Mouse (Mus musculus): ENCODE results near the gene Spag6.

Spag6 gene

DNA sequence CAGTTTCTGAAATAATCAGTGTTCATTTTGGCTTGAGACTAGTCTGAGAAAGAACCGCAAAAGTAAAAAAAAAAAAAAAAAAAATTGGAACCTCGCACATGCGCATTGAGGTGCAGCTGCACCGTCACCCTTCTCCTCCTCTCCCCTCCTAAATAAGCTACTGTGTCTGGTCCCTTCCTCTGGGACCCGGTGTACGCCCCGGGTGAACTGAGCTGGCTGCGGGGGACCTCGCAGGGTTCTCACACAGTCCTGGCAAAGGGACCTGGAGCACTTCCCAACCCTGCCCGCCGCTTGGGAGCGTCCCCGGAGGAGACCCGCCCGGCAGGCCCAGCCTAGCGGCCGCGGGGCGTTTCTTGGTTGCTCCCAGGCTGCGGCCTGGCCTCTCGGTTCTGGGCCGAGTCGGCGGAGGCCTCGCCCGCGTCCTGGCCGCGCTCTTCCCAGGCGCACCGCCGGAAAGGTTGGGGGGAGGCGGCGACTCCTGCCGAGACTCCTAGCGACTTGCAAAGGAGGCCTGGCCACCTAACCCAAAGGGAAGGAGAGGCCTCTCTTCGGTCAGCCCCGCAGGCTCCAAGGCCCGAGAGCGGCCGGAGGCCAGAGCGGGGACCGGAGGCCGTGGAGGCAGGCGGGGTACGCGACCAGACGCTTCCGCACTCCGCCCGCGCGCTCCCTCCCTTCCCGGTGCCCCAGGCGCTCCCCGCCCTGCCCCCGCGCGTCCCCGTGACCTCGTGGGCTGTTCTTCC, at the start of gene Spag6:
Spag6 (plus strand) TSS at position 162 of the 740 bp plus-strand sequence.
- peak; percentile 61 to 71 for DNase-seq (ENCODE audit: low spot score in 2 of 2)

DNA sequence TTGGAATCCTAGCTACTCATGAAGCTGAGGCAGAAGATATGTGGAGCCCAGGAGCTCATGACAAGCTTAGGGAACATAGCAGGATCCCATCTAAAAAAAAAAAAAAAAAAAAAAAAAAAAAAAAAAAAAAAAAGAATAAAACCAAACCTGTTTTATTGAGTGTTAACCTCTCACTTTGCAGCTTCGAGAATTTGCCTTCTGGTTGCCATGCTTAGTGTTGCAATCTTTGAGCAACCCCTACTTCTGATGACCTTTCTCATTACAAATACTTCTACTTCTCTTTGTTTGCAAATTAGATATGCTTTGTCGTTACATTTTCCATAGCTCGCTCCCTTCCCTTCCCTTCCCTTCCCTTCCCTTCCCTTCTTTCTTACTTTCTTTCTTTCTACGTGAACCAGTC, 45.3 kb upstream of the Spag6 start:
- no peak for DNase-seq (ENCODE audit: low spot score in 2 of 2)

DNA sequence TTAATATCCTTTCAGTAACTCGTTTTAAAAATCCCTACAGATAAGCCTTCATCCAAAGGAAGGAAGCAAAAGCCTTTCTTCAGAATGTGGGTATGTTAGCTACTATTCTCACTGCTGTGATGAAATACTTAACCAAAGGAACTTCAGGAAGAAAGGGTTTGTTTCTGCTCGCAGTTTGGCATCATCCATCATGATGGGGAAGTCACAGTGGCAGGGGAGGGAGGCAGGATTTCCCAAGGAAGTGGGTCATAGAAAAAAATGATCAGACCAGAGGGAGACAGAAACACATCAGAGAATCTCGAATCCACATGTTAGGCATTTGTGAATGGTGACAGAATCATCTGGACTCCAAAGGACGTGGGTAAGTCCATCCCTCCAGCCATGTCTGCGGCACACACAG, 39.0 kb upstream of the Spag6 start:
- no peak for DNase-seq (ENCODE audit: low spot score in 2 of 2)

DNA sequence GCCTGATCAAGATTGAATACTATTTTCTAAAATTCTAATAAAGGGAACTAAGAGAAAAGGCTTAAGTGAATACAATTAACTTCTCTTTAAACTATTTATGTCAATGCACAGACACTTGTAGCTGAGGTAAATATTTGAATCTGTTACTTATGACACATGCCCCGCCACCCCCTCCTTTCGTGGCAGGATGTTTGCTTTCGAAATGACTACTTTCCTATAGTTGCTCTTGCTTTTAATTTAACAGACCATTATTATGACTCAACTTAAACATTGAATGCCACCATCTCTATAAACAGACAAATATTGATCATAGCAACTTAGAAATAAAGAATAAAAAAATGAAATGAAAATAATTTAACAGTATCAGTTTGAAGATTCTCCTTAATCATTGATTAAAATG, 29.8 kb upstream of the Spag6 start:
- no peak for DNase-seq (ENCODE audit: low spot score in 2 of 2)

DNA sequence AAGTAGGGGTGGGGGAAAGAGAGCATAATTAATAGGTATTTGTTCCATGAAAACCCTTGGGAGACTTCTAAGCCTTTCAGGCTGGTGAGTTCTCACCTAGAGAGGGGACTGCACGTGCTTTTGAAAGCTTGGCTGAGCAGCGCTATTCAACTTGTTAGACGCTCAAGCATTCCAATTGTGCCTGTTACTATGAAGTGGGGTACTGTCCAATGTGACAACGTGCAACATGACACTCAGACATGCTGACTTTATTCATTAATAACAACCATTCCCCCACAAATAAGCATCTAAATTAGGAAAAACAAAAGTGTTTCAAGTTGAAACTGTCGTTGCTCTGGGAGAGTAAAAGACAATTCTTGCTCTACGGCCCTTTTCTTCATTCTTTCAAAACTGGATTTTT, 22.8 kb upstream of the Spag6 start:
- DNase-seq (ENCODE audit: low spot score in 2 of 2): no peak

DNA sequence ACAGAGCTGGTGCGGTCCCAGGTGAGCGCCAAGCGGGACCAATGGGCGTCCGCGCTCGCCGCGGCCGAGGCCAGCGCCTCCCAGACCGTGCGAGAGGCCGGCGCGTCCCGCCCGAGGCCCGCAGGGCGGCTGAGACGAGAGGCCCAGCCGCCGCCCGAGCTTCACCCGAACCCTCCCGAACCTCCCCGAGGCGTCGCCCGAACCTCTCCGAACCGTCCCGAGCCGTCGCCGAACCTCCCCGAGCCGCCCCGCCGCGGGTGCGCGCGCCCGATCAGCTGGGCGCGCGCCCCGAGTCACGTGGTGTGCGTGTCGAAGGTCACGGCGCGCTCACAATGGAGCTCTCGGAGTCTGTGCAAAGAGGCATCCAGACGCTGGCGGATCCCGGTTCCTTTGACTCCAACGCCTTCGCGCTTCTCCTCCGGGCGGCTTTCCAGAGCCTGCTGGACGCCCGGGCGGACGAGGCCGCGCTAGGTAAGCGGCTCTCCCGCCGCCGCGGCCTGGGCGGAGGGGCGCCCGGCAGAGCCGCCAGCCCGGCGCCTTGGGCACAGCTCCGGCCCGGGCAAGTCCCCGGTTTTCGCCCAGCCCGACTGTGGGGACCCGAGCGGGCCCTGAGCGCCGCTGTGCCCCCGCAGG, 21.6 kb upstream of the Spag6 start, which contains the start of gene Commd3:
Commd3 (plus strand) TSS at position 252 of the 633 bp plus-strand sequence.
- DNase-seq (ENCODE audit: low spot score in 2 of 2): peak; percentile 94 to 95

DNA sequence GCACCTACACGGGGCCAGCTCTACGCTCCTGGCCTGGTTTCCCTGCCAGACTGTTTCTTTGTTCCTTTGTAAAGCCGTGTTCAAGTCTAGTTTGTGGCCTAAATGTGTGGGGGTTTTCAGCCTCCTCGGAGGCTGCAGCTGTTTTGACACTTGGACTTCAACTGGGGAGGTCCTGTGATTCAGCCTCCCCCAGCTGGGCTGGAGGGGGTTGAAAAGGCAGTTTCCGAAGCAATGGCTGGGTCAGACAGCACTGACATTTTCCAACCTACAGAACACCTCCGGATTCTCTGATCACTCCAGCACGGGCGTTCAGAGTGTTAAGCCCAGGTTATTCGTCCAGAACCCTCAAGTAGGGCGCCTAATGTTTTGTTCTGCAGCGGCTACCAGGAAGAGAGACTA, 21.1 kb upstream of the Spag6 start:
- no peak for DNase-seq (ENCODE audit: low spot score in 2 of 2)

DNA sequence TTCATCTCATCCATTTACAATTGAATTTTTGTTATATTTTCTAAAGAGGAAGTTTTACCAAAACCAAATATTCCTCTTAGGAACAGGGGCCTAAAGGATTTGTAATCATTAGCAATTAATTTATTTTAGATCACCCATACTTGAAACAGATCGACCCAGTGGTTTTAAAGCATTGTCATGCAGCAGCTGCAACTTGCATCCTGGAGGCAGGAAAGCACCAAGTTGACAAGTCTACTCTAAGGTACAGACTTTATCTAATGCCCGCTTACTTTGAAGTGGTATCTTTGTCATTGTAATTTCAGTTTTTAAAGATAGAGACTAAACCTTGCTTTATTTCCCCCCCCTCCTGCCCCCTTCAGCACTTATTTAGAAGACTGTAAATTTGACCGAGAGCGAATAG, 20.1 kb upstream of the Spag6 start:
- DNase-seq (ENCODE audit: low spot score in 2 of 2): no peak

DNA sequence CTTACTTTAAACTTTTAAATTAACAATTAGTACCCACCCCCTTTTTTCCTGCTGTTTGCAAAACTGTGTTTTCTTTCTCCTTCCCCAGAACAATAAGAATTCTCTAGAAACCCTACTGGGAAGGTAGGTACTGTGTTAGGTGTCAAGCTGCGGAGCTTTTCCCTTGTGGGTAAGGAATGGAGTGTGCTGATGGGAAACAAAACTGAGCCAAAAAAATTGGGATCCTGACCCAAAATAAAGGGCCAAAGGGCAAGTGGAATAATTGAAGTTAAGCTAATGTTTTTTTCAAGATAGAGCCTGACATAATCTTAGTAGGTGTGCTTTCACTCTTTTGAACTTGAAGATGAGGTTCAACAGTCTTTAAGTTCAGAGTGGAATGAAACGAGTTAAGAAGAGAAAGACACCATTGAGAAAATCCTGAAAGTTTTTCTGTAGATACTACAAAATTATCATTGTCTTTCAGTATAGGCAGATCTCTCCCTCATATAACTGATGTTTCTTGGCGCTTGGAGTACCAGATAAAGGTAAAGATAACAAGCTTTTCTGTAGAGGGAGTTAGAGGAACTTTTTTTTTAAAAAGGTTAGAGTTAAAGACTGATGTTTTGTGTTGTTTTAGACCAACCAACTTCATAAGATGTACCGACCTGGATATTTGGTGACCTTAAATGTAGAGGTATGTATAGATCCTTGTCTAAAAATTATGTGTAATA, 19.5 kb upstream of the Spag6 start:
- DNase-seq (ENCODE audit: low spot score in 2 of 2): no peak

DNA sequence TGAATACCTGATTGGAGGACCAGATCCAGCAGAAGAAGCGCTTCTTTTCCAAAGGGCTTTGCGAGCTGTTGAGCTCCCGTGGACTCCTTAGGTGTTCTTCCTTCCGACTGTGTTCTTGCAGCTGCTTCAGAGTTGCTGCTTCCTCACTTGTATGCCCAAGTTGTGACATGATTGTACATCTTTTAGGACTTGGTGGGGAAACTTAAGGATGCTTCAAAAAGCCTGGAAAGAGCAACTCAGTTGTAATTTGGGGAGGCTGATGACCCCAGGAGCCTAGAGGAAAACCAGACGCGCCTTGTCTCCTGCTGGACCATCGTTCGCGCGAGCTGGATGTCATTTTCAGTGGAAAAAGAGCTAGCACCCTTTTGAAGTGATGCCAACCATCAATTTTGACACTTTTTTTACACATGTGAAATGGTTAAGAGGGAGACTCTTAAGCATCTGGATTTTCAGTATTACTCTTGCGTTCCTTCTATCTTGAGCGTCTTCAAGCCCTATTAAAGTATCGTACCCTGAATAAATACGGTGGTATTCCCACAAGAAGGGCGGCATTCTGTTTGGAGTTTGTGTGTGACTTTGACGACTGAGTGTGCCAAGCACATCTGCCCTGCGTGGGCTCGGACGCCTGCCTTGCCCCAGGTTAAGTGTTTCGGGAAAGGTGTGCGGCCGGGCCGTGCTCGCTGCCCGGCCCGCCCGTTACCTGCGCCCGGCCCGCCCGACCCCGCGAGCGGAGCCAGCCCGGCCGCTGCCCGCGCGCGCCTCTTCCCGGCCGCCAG, 18.0 kb upstream of the Spag6 start:
- DNase-seq (ENCODE audit: low spot score in 2 of 2): no peak

DNA sequence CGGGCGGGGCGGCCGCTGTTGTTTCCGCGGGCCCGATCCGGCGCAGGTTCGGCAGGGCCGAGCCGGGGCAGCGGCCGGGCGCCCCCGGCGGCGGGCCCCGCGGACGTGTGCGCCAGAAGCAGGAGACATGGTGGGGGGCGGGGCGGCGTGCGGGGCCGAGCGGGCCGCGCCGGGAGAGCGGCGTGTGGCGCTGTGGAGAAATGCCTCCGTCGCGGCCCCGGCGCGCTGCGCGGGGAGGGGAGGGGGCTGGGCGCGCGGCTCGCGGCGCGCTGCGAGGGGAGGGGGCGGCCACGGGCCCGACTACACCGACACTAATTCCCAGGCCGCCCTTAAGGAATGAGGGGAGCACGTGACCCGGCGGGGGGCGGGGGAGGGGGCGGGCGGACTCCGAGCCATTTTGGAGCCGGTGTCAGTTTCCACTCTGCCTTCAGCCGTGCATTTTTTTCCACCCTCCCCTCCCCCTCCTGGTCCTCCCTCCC, 17.3 kb upstream of the Spag6 start:
- peak; percentile 61 to 70 for DNase-seq (ENCODE audit: low spot score in 2 of 2)

DNA sequence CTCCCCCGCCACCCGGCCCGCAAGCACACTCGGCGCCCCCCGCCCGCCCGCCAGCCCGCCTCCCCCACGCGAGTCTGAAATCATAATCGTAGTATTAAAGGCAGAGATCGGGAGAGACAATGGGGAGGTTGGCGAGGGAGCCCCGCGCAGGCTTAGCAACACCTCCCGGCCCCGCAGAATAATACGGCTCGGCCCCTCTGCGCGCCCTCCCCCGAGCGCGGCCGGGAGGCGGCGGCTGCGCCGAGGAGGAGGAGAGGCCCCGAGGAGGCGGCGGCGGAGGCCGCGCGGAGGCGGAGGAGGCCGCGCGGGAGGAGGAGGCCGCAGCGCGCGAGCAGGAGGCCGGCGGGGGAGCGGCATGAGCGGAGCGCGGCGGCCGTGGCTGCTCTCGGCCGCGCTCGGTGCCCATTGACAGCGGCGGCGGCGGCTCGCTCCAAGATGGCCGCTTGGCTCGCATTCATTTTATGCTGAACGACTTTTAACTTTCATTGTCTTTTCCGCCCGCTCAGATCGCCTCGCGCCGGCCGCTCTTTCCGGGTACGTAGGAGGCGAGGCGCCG, 16.8 kb upstream of the Spag6 start, which contains the start of gene Bmi1:
Bmi1 (plus strand) TSS at position 83 of the 556 bp plus-strand sequence.
- peak; percentile 52 to 65 for DNase-seq (ENCODE audit: low spot score in 2 of 2)

DNA sequence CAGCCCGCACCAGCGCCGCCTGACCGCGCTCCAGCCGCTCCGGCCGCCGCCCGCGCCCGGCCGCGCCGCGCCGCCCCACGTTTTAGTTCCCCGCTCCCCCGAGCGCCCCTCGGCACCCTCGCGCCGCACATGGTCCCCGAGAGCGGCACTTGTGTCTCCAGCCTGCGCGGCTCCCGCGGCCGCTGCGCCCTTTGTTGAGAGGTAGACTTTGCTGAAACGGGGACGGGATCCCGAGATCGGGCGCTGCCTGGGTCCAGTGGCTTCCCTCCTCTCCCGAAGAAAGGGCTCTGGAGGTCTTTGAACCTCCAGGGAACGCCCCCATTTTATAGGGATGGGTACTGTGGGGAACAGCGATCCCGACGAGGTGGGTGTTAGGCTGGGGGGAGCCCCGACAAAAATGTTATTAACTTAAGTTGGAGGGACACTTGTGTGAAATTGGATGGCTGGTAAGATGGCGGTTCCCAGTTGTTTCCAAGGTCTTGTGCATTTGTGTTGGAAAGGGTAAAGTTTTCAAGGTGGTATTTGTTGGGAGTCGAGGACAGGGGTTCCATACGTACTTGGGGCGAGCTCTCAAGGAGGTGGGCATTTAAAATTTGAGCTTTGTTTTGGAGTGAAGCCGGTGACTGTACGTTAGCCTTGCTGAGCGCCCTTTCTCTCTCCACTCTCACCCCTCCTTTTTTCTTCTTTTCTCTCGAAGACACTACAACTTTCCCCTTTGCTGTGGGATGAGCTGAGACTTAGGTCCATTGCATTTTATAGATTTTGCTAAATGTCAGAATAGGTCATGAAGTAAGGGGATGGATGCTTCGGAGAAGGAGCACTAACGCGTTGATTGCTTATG, 16.0 kb upstream of the Spag6 start:
- DNase-seq (ENCODE audit: low spot score in 2 of 2): peak; percentile 41 to 48

DNA sequence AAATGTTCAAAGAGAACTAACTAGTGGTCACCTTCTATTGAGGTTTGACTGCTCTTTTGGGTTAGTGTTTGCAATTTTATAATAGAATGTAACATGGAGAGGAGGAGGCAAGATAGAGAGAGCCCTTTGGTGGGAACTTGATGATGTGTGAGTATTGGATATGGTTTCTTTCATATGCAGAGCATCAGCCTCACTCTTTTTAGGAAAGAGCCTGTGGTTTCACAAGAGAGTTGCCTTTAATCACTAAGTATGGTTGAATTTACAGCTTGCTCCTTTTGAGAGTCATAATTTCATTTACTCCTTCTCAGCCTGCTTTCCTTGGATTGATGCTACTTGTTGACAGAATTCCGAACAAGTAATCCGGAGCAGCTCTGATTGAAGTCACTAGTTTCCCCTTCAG, 14.1 kb upstream of the Spag6 start:
- DNase-seq (ENCODE audit: low spot score in 2 of 2): no peak

DNA sequence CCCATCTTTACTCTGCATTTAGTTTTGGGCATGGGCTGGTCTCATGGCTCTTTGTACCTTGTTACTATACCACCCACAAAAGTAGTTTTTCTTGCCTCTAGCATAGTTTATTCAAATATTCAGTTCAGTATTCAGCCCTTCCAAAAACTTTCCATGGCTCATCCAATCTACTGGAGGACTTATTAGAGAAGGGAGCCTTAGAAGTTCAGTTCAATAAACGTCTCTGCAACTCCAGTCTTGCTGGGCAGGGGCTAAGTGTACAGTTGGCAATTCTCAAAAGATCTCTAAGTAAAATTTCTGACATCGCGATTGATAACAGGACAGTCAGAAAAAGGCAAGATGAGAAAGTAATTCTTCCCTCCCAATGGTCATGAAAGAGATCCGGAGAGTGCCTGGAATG, 13.3 kb upstream of the Spag6 start:
- DNase-seq (ENCODE audit: low spot score in 2 of 2): no peak

DNA sequence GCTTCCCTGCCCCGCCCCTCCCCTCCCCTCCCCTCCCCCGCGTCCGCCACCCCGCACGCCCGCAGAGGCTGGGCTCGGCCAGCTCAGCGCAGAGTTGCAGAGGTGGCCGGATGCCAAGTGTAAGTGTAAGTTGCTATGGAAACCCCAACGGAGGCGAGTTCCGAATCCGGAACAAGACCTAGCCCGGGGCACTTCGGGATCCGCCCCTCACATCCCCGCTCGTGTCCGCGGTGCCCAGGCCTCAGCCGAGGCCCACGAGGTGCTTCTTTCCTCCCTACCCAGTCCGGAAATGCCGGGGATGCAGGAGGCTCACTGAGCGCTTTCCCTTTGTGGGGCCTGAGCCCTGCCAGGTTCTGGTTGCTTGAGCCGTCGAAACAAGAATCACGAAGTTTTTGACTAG, 12.9 kb upstream of the Spag6 start:
- DNase-seq (ENCODE audit: low spot score in 2 of 2): peak; percentile 63 to 70

DNA sequence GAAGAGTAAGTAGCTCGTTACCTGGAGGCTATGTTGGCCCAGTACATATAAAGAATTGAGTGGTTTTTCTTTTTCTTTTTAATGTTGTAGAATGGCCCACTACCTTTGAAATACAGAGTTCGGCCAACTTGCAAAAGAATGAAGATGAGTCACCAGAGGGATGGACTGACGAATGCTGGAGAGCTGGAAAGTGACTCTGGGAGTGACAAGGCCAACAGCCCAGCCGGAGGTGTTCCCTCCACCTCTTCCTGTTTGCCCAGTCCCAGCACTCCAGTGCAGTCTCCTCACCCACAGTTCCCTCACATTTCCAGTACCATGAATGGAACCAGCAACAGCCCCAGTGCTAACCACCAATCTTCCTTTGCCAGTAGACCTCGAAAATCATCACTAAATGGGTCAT, 9.8 kb upstream of the Spag6 start:
- DNase-seq (ENCODE audit: low spot score in 2 of 2): no peak

DNA sequence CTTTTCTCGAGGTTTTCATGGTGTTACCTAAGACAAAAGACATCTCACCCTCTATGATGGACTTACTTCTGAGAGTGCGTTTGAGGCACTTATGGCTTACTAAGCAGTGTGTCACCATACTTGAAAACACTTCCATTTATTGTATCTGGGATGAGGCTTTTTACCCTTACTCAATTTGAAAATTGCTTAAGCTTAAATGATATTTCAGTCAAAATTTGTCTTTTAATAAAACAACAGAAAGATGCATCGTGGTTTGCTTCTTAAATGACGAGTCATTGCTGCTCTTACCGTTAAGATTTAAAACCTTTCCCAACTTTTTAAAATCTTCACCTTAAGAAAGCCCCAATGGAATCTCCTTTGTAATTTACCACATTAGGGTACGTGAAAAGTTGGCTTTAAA, 7.4 kb upstream of the Spag6 start:
- DNase-seq (ENCODE audit: low spot score in 2 of 2): no peak

DNA sequence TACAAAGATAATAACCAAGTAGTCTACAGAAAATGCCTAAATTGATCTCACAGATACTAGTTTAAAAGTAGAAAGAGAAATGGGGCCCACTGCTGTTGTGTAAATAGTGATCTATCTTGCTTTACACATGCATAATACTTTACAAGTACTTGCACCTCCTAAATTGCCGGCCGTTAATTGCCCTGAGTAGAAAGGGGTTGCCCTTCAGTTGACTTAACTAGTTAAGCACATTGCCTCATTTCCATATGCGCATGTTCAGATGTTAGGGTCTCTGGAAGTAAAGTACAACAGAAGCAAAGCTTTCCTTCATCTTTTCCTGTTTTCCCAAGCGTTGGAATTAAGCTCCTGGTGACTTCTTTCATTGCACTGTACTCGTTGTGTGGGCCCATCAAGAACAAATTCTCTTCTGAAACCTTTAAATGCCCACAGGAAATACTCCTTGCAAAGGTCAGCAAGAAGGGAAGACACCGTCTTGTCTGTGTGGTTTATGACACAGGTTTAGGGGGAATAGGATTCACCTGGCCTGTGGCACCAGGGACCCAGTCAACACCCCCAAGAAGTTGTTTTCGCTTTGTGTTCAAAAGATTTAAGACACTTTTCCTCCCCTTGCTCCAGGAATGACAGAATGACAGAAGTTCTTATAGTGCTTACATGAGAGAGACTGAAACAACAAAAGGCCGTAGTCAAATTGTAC, 6.9 kb upstream of the Spag6 start:
- no peak for DNase-seq (ENCODE audit: low spot score in 2 of 2)

DNA sequence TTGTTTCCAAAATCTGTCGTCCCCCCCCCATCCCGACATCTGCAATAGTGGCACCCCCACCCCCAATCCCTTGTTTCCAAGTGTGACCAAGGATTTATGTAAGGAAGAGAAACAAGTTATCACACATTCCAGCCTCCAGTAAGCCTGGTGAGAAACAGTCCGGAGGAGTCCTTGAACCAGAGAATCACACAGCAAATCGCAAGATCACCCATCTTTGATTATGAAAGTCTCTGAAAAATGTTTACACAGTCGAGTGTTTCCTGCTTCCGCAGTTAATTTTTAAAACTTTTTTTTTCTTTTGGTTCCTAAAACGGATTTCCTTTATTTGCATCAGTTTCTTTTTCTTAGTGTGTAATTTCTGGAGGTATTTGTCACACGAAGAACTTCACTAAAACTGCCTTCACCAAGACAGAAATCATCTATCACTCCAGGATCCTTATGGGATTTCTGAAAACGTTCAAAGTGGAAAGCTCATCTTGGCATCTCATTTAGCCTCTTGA, 6.1 kb upstream of the Spag6 start:
- DNase-seq (ENCODE audit: low spot score in 2 of 2): no peak

Data from right cerebral cortex, adult 2 months (tissue).